ENCODE assay signal across 34 mouse cellular contexts in the genomic region with DNA sequence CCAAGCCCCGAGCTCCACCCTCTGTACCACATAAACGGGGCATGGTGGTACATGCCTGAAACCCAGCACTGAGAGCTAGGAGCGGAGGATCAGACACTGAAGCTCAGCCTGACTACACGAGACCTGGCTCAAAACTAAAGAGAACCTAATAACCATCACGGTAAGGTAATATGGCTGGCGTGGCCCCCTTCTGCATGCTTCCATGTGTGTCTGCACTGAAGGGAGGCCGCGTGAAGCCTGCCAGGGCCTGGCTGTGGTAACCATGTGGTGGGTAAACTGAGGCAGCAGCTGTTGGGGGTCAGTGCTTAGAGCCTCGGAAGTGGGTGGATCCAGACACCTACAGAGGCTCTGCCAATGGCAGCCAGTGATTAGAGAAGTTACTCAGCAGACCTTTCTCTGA.
"Had no signal": no experiment of that assay in that cellular context is flagged by ENCODE, and none has a peak within 500 bp of the region (broad histone marks: within the 10 kb centered on the region; RNA-seq: fewer than 3 reads in every experiment).

No protein-coding gene starts in this region.

- H3K9me3 ChIP-seq: heart, embryonic 10.5 days; heart, embryonic 13.5 days; heart, embryonic 15.5 days; hindbrain, embryonic 10.5 days; hindbrain, embryonic 12.5 days; hindbrain, embryonic 13.5 days; hindbrain, embryonic 15.5 days; intestine, embryonic 15.5 days; kidney, embryonic 15.5 days had no signal

- DNase-seq: heart, postnatal 10 days; heart, postnatal 14 days; heart, postnatal 36 days; heart, postnatal 4 days; kidney, adult 11 months; kidney, adult 18-20 months; kidney, adult 2 months; kidney, adult 8-10 months; kidney, adult 9 months; kidney, postnatal 10 days; kidney, postnatal 14 days; kidney, postnatal 25 days; kidney, postnatal 36 days; kidney, postnatal 4 days; layer of hippocampus, adult 9-11 months; layer of hippocampus, postnatal 36 days had no signal

- H3K4me2 ChIP-seq: heart, embryonic 11.5 days; heart, embryonic 13.5 days; heart, embryonic 15.5 days; hindbrain, embryonic 12.5 days; hindbrain, embryonic 13.5 days; hindbrain, embryonic 14.5 days; hindbrain, embryonic 15.5 days; intestine, embryonic 15.5 days; kidney, embryonic 15.5 days had no signal

- H3K9ac ChIP-seq: heart, embryonic 13.5 days; heart, embryonic 15.5 days; hindbrain, embryonic 12.5 days; hindbrain, embryonic 13.5 days; hindbrain, embryonic 14.5 days; hindbrain, embryonic 15.5 days; intestine, embryonic 15.5 days; kidney, embryonic 15.5 days had no signal

- H3K27ac ChIP-seq: heart, embryonic 10.5 days; heart, embryonic 13.5 days; heart, embryonic 15.5 days; hindbrain, embryonic 10.5 days; hindbrain, embryonic 12.5 days; hindbrain, embryonic 13.5 days; hindbrain, embryonic 14.5 days; hindbrain, embryonic 15.5 days; hindbrain, postnatal 0 days; intestine, embryonic 15.5 days; kidney, embryonic 15.5 days; kidney, postnatal 0 days; layer of hippocampus, adult 2 months had no signal

- H3K4me3 ChIP-seq: heart, embryonic 10.5 days; heart, embryonic 13.5 days; heart, embryonic 15.5 days; hindbrain, embryonic 10.5 days; hindbrain, embryonic 12.5 days; hindbrain, embryonic 13.5 days; hindbrain, embryonic 15.5 days; intestine, embryonic 15.5 days; kidney, embryonic 15.5 days; layer of hippocampus, adult 2 months had no signal

- ATAC-seq: hindbrain, embryonic 16.5 days; hindbrain, postnatal 0 days; inflammation-experienced regulatory T-cells, adult 6 months; intestine, embryonic 15.5 days; intestine, embryonic 16.5 days; intestine, postnatal 0 days had no signal

- H3K4me1 ChIP-seq: hindbrain, embryonic 10.5 days; hindbrain, embryonic 12.5 days; hindbrain, embryonic 15.5 days had no signal

- H3K36me3 ChIP-seq: heart, embryonic 10.5 days; heart, embryonic 13.5 days; heart, embryonic 15.5 days; hindbrain, embryonic 10.5 days; hindbrain, embryonic 12.5 days; hindbrain, embryonic 13.5 days; hindbrain, embryonic 15.5 days; intestine, embryonic 15.5 days; kidney, embryonic 15.5 days had no signal

- H3K27me3 ChIP-seq: heart, embryonic 15.5 days; hindbrain, embryonic 12.5 days; hindbrain, embryonic 13.5 days; hindbrain, embryonic 15.5 days; intestine, embryonic 15.5 days; kidney, embryonic 15.5 days had no signal
